Mouse (Mus musculus) ES-Bruce4 (cell line): Measurements from ENCODE around the gene Cstf3.

Source experiments
- CTCF ChIP-seq: IDR thresholded peaks from one replicate; pipeline ENCODE4 v1.8.1; 2011; ENCODE audit warnings: low read depth, low read length
- EP300 ChIP-seq: IDR thresholded peaks from 2 replicates; pipeline ENCODE4 v1.6.1; 2011; ENCODE audit warnings: low read depth, low read length; ENCODE audit not compliant: insufficient read depth

DNA sequence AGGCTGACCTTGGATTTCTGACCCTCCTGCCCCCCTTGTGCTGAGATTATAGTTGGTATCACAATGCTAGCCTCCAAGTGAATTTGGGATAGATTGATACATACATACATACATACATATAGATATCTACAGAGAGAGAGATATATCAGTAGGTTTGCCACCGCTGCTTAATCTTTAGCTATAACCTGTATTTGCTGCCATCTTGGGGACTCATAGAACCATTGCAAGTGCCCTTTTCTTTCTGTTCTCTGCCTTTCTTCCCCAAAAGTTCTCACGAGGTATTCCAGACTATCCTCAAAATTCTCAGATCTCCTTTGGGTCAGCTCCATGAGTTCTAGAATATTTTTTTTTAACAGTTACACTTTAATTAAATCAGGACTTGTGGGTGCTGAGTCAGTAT, 4.7 kb upstream of the Cstf3 start:
- TF ChIP-seq CTCF, result no peak
- TF ChIP-seq EP300, result no peak
